Mouse (Mus musculus): ENCODE data around the gene Rtn4rl2. TPM values are rescaled to one million over a fixed set of nuclear protein-coding genes. Genes with fewer than 3 reads are reported as not detected.

Gene Rtn4rl2
- total and polyA plus RNA-seq, 3 experiments, result 1.1 to 11.5 (median 1.5) TPM

- no peak for DNase-seq
These were observed 1.1 kb downstream of the Rtn4rl2 start for GRCm38 (mm10) chr2:84885084-84886055.

GRCm38 (mm10) chr2:84884611-84885010 lies 1.9 kb downstream of the Rtn4rl2 start:
- DNase-seq, result no peak

- no peak for DNase-seq
These were observed 2.6 kb downstream of the Rtn4rl2 start for GRCm38 (mm10) chr2:84883942-84884341.

- DNase-seq, result no peak
These were observed 3.0 kb downstream of the Rtn4rl2 start for GRCm38 (mm10) chr2:84883530-84883929.

GRCm38 (mm10) chr2:84883084-84883483 lies 3.4 kb downstream of the Rtn4rl2 start:
- DNase-seq, result no peak

GRCm38 (mm10) chr2:84882606-84883005 lies 3.9 kb downstream of the Rtn4rl2 start:
- DNase-seq, result peak; percentile 54

- DNase-seq, result no peak
These were observed 5.9 kb downstream of the Rtn4rl2 start for GRCm38 (mm10) chr2:84880590-84880989.

- no peak for DNase-seq
These were observed 10.7 kb downstream of the Rtn4rl2 start for GRCm38 (mm10) chr2:84875842-84876241.

- DNase-seq, result peak; percentile 80
These were observed 14.3 kb downstream of the Rtn4rl2 start for GRCm38 (mm10) chr2:84872105-84872716.

GRCm38 (mm10) chr2:84870623-84871160 lies 15.8 kb downstream of the Rtn4rl2 start:
- no peak for DNase-seq

GRCm38 (mm10) chr2:84868977-84869376 lies 17.5 kb downstream of the Rtn4rl2 start:
- no peak for DNase-seq

GRCm38 (mm10) chr2:84868521-84868943 lies 18.0 kb downstream of the Rtn4rl2 start:
- peak; percentile 64 for DNase-seq

GRCm38 (mm10) chr2:84865616-84866571 lies 20.6 kb downstream of the Rtn4rl2 start:
- no peak for DNase-seq

- peak; percentile 77 for DNase-seq
These were observed 24.3 kb downstream of the Rtn4rl2 start for GRCm38 (mm10) chr2:84862231-84862630.

GRCm38 (mm10) chr2:84861430-84861829 lies 25.1 kb downstream of the Rtn4rl2 start:
- DNase-seq, result no peak

GRCm38 (mm10) chr2:84859991-84860780 lies 26.3 kb downstream of the Rtn4rl2 start:
- no peak for DNase-seq

GRCm38 (mm10) chr2:84858551-84858950 lies 28.0 kb downstream of the Rtn4rl2 start:
- no peak for DNase-seq

GRCm38 (mm10) chr2:84855732-84856131 lies 30.8 kb downstream of the Rtn4rl2 start:
- DNase-seq, result peak; percentile 53

GRCm38 (mm10) chr2:84851130-84852040 lies 35.1 kb downstream of the Rtn4rl2 start:
- peak; percentile 85 for DNase-seq
